Mouse (Mus musculus): ENCODE results near the gene Olfr485.
"Not testable (repeated sequence)": the region's sequence is repeated elsewhere in the genome, so short reads cannot be mapped to it uniquely, and the experiment has no call there.

Olfr485 gene

GRCm38 (mm10) chr7:108159771-108160170 lies at the start of gene Olfr485:
TSS of gene Olfr485 (minus strand) at chr7:108159871.
- DNase-seq = no peak

DNA sequence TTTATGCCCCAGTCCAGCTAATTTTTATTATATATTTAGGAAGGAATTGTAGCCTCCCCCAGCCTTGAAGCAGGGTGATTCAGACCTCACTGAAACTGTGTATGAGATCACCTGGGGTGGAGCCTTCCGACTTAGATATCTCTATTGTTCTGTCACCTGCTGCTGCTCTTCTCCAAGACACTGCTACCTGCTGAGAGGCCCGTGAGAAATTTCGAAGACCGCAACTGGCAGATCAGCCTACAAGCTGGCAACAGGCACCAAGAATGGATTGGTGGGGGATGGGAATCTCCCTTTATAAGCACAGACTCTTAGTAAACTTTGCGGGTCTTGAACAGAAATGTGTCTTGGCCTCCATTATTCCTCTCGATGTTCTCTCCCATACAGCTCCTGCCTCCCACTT lies 37.3 kb upstream of the Olfr485 start:
- no peak for DNase-seq

- DNase-seq = not testable (repeated sequence)
Measured at GRCm38 (mm10) chr7:108196337-108196736, 36.7 kb upstream of the Olfr485 start.

DNA sequence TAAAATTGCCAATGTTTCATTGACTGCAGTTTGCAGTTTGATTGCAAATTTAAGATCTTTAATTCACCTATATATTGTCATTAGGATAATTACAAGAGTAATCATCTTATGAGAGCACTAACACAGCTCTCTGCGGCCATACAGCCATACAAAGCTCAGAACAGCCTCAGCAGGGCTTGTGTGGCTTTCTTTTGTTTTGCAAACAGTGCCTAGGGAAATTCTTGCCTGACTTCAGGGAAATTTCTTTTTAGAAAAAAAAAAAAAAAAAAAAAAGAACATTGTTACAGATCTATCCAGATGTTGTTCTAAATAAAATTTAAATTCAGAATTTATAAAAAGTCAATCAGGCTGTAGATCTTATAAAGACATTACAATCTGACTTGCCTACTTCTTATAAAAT lies 33.0 kb upstream of the Olfr485 start:
- not testable (repeated sequence) for DNase-seq

DNA sequence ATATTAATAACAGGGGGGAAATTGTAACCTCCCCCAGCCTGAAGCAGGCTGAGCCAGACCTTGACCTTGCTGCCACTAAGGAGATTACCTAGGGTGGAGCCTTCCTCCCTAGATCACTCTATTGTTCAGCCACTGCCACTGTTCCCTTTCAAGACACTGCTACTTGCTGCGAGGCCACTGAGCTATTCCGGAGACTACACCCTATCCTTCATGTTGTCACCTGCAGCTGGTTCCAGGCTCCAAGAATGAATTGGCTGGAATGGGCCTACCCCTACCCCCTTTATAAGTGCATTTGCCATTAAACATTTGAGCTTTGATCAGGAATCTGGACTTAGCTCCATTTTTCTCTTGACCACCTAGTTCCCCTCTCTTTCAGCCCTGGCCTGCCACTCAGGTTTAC lies 31.5 kb upstream of the Olfr485 start:
- not testable (repeated sequence) for DNase-seq

- not testable (repeated sequence) for DNase-seq
Measured at GRCm38 (mm10) chr7:108185237-108185636, 25.6 kb upstream of the Olfr485 start.

- not testable (repeated sequence) for DNase-seq
Measured at GRCm38 (mm10) chr7:108184401-108184800, 24.7 kb upstream of the Olfr485 start.

GRCm38 (mm10) chr7:108172642-108173041 lies 13.0 kb upstream of the Olfr485 start, which contains the start of gene Olfr486:
TSS of gene Olfr486 (minus strand) at chr7:108172742.
- DNase-seq = not testable (repeated sequence)

GRCm38 (mm10) chr7:108127349-108127748 lies 32.3 kb downstream of the Olfr485 start, which contains the start of gene Olfr484:
TSS of gene Olfr484 (minus strand) at chr7:108127449.
- DNase-seq = no peak

DNA sequence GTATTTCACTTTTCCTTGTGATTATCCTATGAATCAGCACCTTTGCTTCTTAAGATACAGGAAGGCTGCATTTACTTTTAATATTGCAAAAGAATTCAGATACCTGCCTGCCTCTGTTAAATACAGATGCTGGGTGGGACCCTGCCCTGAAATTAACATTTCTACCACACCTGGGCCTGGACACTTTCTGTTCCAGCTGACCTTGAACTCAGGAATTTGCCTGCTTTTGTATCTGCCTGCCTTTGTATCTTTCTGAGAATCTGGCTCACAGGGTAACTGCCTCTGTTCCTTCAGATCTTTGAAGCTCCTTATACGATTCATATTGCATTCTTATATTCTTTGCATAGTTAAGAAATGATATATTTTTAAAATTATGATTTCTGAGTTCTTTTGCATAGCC lies 38.3 kb downstream of the Olfr485 start:
- DNase-seq = no peak

DNA sequence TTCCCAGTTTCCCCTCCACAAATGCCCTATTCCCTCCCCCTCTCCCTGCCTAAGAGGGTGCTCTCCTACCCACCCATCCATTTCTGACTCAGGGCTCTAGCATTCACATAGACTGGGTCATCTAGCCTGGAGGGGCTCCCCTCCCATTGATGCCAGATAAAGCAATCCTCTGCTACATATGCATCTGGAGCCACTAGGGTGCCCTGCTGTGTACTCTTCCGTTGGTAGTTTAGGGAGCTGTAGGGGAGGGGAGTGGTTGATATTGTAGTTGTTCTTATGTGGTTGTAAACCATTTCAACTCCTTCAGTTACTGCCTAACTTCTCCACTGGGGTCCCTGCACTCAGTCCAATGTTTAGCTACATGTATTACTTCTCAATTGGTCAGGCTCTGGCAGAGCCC lies 39.0 kb downstream of the Olfr485 start:
- DNase-seq = no peak

All from kidney, postnatal 10 days (tissue).